Mouse (Mus musculus) limb, embryonic 15.5 days (tissue): ENCODE measurements around the gene Nudt15. TPM values are rescaled to one million over a fixed set of nuclear protein-coding genes. Genes with fewer than 3 reads are reported as not detected.

Experiments used
- ATAC-seq: fragments of 200-750 bp; cut with Nextera tagmentation; 2 replicates; pipeline ENCODE4 v1.8.0; 2017; ENCODE audit warnings: low read depth, moderate TSS enrichment; ENCODE audit not compliant: insufficient number of reproducible peaks, low FRiP score, low TSS enrichment
- H3K27ac ChIP-seq: fragments of 300-500 bp; sonication (generic); 2 replicates; pipeline ENCODE4 v1.5.1; 2015; ENCODE audit warnings: moderate library complexity, mild to moderate bottlenecking, inconsistent platforms
- H3K27me3 ChIP-seq: fragments of 300-500 bp; sonication (generic); 2 replicates; pipeline ENCODE4 v1.6.1; 2015; ENCODE audit warnings: inconsistent platforms
- H3K36me3 ChIP-seq: fragments of 300-500 bp; sonication (generic); 2 replicates; pipeline ENCODE4 v1.6.1; 2015; ENCODE audit warnings: inconsistent platforms
- H3K4me1 ChIP-seq: fragments of 300-500 bp; sonication (generic); 2 replicates; pipeline ENCODE4 v1.6.1; 2015; ENCODE audit warnings: inconsistent platforms
- H3K4me2 ChIP-seq: fragments of 300-500 bp; sonication (generic); 2 replicates; pipeline ENCODE4 v1.6.1; 2015; ENCODE audit warnings: mild to moderate bottlenecking, inconsistent platforms
- H3K4me3 ChIP-seq: fragments of 300-500 bp; sonication (generic); 2 replicates; pipeline ENCODE4 v1.5.1; 2015; ENCODE audit warnings: mild to moderate bottlenecking, inconsistent platforms
- H3K9ac ChIP-seq: fragments of 300-500 bp; sonication (generic); 2 replicates; pipeline ENCODE4 v1.6.1; 2015; ENCODE audit warnings: inconsistent platforms
- H3K9me3 ChIP-seq: fragments of 300-500 bp; sonication (generic); 2 replicates; pipeline ENCODE4 v1.6.1; 2016; ENCODE audit warnings: inconsistent platforms
- WGBS: fragments of 180-500 bp; shearing (Covaris S2); methylation state at CpG from one replicate; pipeline ENCODE4 v1.1.7; 2015; 5-methylcytosine and 5-hydroxymethylcytosine counted together
- polyA plus RNA-seq: library from polyadenylated mRNA; unstranded; fragments of >200 nt; fragmentation: Nextera tagmentation; extraction: Ambion mirVana; gene quantifications from 2 replicates; pipeline ENCODE4 v1.2.1, GENCODE M21; 2015

Nudt15 gene
- polyA plus RNA-seq, 1 experiment from 2014 or later, result 4.7 TPM

DNA sequence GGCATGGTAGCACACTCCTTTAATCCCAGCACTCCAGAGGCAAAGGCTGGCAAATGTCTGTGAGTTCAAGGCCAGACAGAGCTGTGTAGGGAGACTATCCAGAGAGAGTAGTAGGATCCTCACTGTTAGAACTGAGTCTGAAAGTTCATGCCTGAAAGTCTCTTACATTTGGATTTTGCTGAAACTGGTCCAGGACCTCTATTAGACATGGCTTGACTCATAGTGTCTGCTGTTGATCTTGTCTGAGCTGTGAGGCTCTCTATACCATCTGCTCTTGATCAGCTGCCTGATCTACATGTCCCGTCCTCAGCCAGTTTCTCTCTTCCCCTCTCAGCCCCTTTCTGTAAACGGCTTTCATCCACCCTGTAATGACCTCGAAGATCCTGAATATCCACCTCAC, 69.7 kb downstream of the Nudt15 start:
- Histone ChIP-seq H3K27ac (no peak overlapping the region), H3K27me3 (no peaks in the 10 kb centered on the region), H3K9me3 (no peaks in the 10 kb centered on the region), H3K4me2 (no peak overlapping the region), H3K9ac (no peak overlapping the region), H3K36me3 (no peaks in the 10 kb centered on the region), H3K4me1 (peaks cover 28% of the 10 kb centered on the region), H3K4me3 (no peak overlapping the region)
- 53% methylated on average over 3 of the region's 3 CpGs for WGBS
- no peak for ATAC-seq

DNA sequence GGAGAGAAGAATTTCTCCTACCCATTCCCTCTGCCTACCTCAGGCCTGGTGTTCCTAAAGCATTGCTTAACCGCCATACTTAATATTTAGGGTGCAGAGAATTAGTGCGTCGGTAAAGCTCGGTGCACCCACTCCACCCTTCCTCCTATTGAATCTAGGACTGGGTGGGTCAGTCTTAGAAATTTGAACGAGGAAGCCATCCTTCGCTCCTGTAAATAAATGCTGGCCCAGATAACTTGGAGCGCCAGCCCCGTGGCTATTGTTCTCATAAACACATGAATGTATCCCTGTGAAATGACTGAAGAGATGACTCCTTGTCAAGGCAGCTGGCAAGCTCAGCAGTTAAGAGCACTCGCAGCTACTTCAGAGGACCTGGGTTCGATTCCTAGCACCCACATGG, 71.0 kb downstream of the Nudt15 start:
- Histone ChIP-seq H3K4me3 (no peak overlapping the region), H3K36me3 (no peaks in the 10 kb centered on the region)
- WGBS, result 95% methylated on average over 10 of the region's 10 CpGs

DNA sequence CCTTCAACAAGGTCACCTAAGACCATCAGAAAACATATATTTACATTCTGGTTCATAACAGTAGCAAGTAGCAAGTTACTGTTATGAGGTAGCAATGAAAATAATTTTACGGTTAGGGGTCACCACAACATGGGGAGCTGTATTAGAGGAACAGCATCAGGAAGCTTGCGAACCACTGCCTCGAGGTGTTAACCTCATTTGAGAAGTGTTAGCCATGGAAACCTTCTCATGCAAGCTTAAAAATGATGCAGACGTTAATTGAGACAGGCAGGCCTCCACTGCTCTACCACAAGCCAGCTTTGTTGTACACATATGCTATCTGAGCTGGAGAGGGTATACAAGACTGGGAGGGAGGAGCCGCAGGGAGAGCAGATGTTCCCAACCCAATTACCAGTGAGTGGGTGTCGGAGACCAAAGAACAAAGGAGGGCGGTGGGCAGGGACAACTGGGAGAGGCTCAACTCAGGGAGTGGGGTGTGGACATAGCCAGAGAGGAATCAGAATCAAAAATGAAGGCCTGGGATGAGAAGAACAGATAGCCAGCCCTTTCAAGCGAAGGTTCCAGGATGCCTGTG, 71.6 kb downstream of the Nudt15 start:
- Histone ChIP-seq H3K4me1 (peaks cover 30% of the 10 kb centered on the region), H3K4me3 (no peak overlapping the region), H3K9me3 (no peaks in the 10 kb centered on the region), H3K36me3 (no peaks in the 10 kb centered on the region), H3K4me2 (no peak overlapping the region), H3K27ac (no peak overlapping the region), H3K9ac (no peak overlapping the region), H3K27me3 (no peaks in the 10 kb centered on the region)
- no peak for ATAC-seq
- WGBS, result 60% methylated on average over 8 of the region's 8 CpGs

More for the DNA sequence above, 71.0 kb downstream of the Nudt15 start:
- Histone ChIP-seq H3K9ac (no peak overlapping the region), H3K4me2 (no peak overlapping the region), H3K27me3 (no peaks in the 10 kb centered on the region), H3K27ac (no peak overlapping the region), H3K9me3 (no peaks in the 10 kb centered on the region), H3K4me1 (peaks cover 35% of the 10 kb centered on the region)
- no peak for ATAC-seq

DNA sequence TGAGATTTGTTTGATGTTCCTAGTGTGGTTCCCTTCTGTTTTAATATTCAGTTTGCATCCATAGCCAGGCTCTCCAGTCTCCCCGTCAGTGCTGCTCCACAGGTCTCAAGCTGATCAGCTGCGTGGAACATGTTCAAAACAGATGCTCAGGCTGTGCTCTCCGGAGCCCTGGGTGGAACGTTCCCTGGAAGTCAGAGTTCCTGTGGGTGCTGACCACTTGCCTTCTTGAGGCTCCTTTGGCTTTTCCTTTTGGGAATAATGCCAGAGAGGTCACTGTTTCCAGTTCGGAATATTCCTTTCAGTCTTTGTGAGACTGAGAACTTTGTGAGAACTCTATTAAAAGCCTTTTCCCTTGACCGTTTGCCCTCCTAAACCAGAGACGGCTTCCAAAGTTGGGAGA, 72.5 kb downstream of the Nudt15 start:
- Histone ChIP-seq H3K27me3 (no peaks in the 10 kb centered on the region), H3K9ac (no peak overlapping the region), H3K27ac (no peak overlapping the region), H3K4me1 (peaks cover 30% of the 10 kb centered on the region), H3K36me3 (no peaks in the 10 kb centered on the region), H3K4me2 (no peak overlapping the region), H3K4me3 (no peak overlapping the region), H3K9me3 (no peaks in the 10 kb centered on the region)
- no peak for ATAC-seq
- WGBS, result 42% methylated on average over 7 of the region's 7 CpGs

DNA sequence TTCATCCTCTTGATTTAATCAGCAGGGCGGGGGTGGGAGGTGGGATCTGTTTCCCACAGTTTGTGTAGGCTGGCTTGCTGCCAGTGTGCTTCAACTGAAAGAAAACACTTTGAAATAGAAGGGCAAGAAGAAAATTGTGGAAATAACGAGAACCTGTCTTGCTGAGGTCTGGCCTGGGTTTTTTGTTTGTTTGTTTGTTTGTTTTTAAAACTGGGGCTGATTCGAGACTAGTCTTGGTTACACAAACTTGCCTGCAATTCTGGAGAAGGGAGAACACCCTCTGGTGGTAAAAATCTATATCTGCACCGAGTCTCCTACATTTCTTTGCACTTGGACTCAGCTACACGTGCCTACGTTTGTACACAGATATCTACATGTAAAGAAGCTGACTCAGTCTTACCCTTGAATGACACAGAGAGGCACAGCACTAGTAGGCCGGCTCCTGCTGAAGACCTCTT, 73.4 kb downstream of the Nudt15 start:
- 0 out of 2 replicates have a peak overlapping the region, but pooled peaks have one; percentile 12 for H3K4me2 ChIP-seq

DNA sequence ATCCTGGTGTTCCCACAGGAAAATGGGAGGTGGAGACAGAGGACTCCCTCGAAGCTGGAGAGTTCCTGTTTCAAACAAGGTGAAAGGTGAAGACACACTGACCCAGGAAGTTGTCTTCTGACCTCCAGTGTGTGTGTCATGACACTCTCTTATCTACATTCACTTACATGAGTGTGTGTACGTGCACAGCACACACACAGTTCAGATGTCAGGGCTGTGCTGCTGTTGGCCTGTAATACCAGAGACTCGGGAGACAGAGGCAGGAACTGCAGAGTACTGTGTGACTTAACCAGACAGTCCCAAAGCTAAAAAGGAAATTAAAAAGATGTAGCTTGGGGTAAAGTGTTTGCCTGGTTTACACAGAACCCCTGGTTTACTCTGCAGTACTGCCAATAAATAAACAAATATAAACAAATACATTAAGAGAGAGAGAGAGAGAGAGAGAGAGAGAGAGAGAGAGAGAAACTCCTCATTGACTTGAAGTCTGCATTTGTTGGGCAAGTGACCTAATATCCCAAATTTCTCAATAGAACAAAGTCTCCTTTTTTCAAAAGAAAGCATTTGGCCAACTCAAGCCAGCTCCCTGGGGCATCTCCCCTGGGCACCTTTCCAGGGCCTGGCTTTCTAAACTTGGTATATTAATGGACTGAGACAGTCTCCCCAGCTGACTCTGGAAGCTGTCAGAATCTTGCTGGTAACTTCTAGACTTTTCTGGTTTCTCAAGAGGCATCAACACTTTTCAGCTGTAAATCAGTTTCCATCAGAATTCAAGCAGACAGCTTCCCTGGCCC, 74.2 kb downstream of the Nudt15 start:
- H3K9ac ChIP-seq, result no peak overlapping the region
- H3K27ac ChIP-seq, result peak overlapping the region; percentile 64
- 24% methylated on average over 3 of the region's 3 CpGs for WGBS
- peaks cover 30% of the 10 kb centered on the region for H3K4me1 ChIP-seq
- no peak overlapping the region for H3K4me3 ChIP-seq
- 0 out of 2 replicates have a peak overlapping the region, but pooled peaks have one; percentile 12 for H3K4me2 ChIP-seq
- no peaks in the 10 kb centered on the region for H3K27me3 ChIP-seq
- no peak for ATAC-seq
- H3K9me3 ChIP-seq, result no peaks in the 10 kb centered on the region
- H3K36me3 ChIP-seq, result no peaks in the 10 kb centered on the region

More for the DNA sequence above, 73.4 kb downstream of the Nudt15 start:
- Histone ChIP-seq H3K9ac (no peak overlapping the region), H3K36me3 (no peaks in the 10 kb centered on the region), H3K4me1 (peaks cover 30% of the 10 kb centered on the region), H3K27me3 (no peaks in the 10 kb centered on the region), H3K27ac (peak overlapping the region; percentile 64), H3K4me3 (no peak overlapping the region), H3K9me3 (no peaks in the 10 kb centered on the region)
- WGBS, result 18% methylated on average over 7 of the region's 7 CpGs
- 0 out of 2 replicates have a peak, but pooled peaks have one; percentile 57 for ATAC-seq

DNA sequence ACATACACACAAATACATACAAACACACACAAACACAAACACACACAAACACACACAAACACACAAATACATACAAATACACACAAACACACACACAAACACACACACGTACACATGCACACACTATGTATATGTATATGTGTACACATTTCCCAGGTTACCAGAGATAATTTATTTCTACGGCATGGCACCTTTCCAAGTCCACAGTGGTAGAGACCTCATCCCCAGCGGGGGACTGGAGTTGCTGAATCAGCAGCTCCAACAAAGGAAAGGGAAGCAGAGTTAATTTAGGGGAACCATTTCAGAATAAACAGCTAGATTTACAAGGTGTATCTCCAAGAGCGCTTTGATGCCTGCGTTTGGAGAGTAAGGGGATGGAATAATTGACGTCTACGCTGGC, 75.8 kb downstream of the Nudt15 start:
- Histone ChIP-seq H3K36me3 (no peaks in the 10 kb centered on the region), H3K4me1 (peaks cover 30% of the 10 kb centered on the region), H3K27ac (0 out of 2 replicates have a peak overlapping the region, but pooled peaks have one; percentile 8), H3K9ac (no peak overlapping the region), H3K4me3 (no peak overlapping the region), H3K4me2 (no peak overlapping the region), H3K9me3 (no peaks in the 10 kb centered on the region), H3K27me3 (no peaks in the 10 kb centered on the region)
- no peak for ATAC-seq
- 15% methylated on average over 7 of the region's 7 CpGs for WGBS

DNA sequence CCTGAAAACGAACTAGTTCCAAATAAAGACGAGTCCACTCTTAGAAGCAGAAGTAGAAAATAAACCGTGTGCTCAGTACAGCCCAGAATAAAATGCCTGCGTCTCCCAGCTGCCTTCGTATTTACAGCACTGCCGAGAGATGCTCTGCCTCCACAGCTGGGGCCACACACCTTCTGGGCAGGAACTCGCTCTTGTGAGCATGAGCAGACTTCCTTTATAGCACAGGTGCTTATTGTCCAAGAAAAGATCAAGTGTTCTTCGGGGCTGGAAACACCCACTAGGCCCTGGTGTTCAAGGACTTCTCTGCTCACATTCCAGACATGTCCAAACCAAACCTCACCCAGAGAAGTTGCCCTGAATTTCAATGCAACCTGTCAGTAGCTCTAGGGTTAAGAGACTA, 77.4 kb downstream of the Nudt15 start:
- Histone ChIP-seq H3K4me3 (no peak overlapping the region), H3K9ac (no peak overlapping the region), H3K27me3 (no peaks in the 10 kb centered on the region), H3K9me3 (no peaks in the 10 kb centered on the region), H3K27ac (peak overlapping the region; percentile 27; the same call in 1 of the 2 replicates), H3K4me1 (peaks cover 25% of the 10 kb centered on the region), H3K36me3 (no peaks in the 10 kb centered on the region), H3K4me2 (no peak overlapping the region)
- no peak for ATAC-seq
- 33% methylated on average over 8 of the region's 8 CpGs for WGBS

DNA sequence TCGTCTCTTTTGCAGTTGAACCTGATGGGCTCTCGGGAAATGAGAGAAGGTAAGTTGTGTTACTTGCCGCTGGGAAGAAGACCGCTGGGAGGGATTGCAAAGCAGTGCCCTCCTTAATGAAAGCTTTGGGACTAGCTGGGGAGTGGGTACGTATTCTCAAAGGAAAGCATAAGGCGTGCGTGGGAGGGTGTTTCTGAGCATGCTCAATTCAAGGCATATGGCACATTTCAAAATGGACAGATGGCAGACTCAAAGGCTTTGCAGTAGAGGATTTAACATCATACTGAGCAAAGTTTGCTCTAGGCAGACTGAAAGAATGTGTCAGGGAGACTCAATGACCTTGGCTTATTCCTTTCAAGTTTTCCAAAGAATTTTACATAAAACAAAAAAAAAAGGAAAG, 78.5 kb downstream of the Nudt15 start:
- no peak for ATAC-seq
- H3K4me1 ChIP-seq, result peaks cover 16% of the 10 kb centered on the region
- WGBS, result 83% methylated on average over 7 of the region's 7 CpGs
- H3K36me3 ChIP-seq, result no peaks in the 10 kb centered on the region
- H3K27me3 ChIP-seq, result no peaks in the 10 kb centered on the region
- no peak overlapping the region for H3K4me2 ChIP-seq
- no peak overlapping the region for H3K9ac ChIP-seq
- no peak overlapping the region for H3K27ac ChIP-seq
- H3K9me3 ChIP-seq, result no peaks in the 10 kb centered on the region
- no peak overlapping the region for H3K4me3 ChIP-seq

Other genes with a start within 250 kb of the Nudt15 start
- gene Rb1, start 222.4 kb downstream of the Nudt15 start, polyA plus RNA-seq, result 18.0 and 23.2 TPM in 2 replicates
- gene Itm2b, start 163.0 kb downstream of the Nudt15 start, polyA plus RNA-seq, result 1,189 and 1,299 TPM in 2 replicates
- gene Med4, start 38.2 kb downstream of the Nudt15 start, polyA plus RNA-seq, result 78.4 and 86.2 TPM in 2 replicates
- gene Sucla2, start 22.9 kb downstream of the Nudt15 start, polyA plus RNA-seq, result 99.5 and 109 TPM in 2 replicates
- not detected in 2 replicates for gene Gm21750, start 113.0 kb upstream of the Nudt15 start, polyA plus RNA-seq